Mouse (Mus musculus) T-helper 17 cell (primary cell): Measurements from ENCODE around the gene Actrt2.

ENCODE experiments used
- in situ Hi-C, 2 experiments: fragments of 300-600 bp; cut with MboI, MseI; formaldehyde crosslinking; loops; 1 replicate in 1 of 2; 2 replicates in 1 of 2; pipeline ENCODE4 v1.15.1; 2025; ENCODE audit warnings: high pct_unique_total_duplicates in 2 of 2

Gene Actrt2

GRCm38 (mm10) chr4:154683068-154683752 is 15.5 kb upstream of the Actrt2 start:
- in situ Hi-C loops, result no loop called here

GRCm38 (mm10) chr4:154682311-154682710 is 14.6 kb upstream of the Actrt2 start:
- in situ Hi-C loops, result no loop called here

- in situ Hi-C loops, result loop anchor here in 1 of 2 experiments (10.0 kb wide), 1 partner anchor 919 kb away; no protein-coding TSS in a partner anchor
These were observed 7.9 kb upstream of the Actrt2 start for GRCm38 (mm10) chr4:154675441-154676000.

GRCm38 (mm10) chr4:154674966-154675365 is 7.3 kb upstream of the Actrt2 start:
- in situ Hi-C loops, result loop anchor here in 1 of 2 experiments (10.0 kb wide), 1 partner anchor 920 kb away; no protein-coding TSS in a partner anchor

GRCm38 (mm10) chr4:154674541-154674940 is 6.9 kb upstream of the Actrt2 start:
- in situ Hi-C loops, result loop anchor here in 1 of 2 experiments (10.0 kb wide), 1 partner anchor 920 kb away; no protein-coding TSS in a partner anchor

- in situ Hi-C loops, result loop anchor here in 1 of 2 experiments (10.0 kb wide), 1 partner anchor 921 kb away; no protein-coding TSS in a partner anchor
These were observed 6.3 kb upstream of the Actrt2 start for GRCm38 (mm10) chr4:154673986-154674385.

GRCm38 (mm10) chr4:154672027-154672426 is 4.4 kb upstream of the Actrt2 start:
- in situ Hi-C loops, result loop anchor here in 1 of 2 experiments (10.0 kb wide), 1 partner anchor 923 kb away; no protein-coding TSS in a partner anchor

GRCm38 (mm10) chr4:154671232-154671912 is 3.7 kb upstream of the Actrt2 start:
- in situ Hi-C loops, result loop anchor here in 1 of 2 experiments (10.0 kb wide), 1 partner anchor 923 kb away; no protein-coding TSS in a partner anchor

- in situ Hi-C loops, result no loop called here
These were observed 4.9 kb downstream of the Actrt2 start for GRCm38 (mm10) chr4:154662681-154663215.

GRCm38 (mm10) chr4:154661256-154661655 is 6.4 kb downstream of the Actrt2 start:
- in situ Hi-C loops, result no loop called here

- in situ Hi-C loops, result no loop called here
These were observed 7.6 kb downstream of the Actrt2 start for GRCm38 (mm10) chr4:154660025-154660424.

- in situ Hi-C loops, result no loop called here
These were observed 12.3 kb downstream of the Actrt2 start for GRCm38 (mm10) chr4:154655134-154655910.

- in situ Hi-C loops, result no loop called here
These were observed 15.2 kb downstream of the Actrt2 start for GRCm38 (mm10) chr4:154652494-154652893.

GRCm38 (mm10) chr4:154649083-154649747 is 18.5 kb downstream of the Actrt2 start:
- in situ Hi-C loops, result no loop called here

- in situ Hi-C loops, result no loop called here
These were observed 25.2 kb downstream of the Actrt2 start for GRCm38 (mm10) chr4:154642496-154642895.

- in situ Hi-C loops, result no loop called here
These were observed 26.2 kb downstream of the Actrt2 start for GRCm38 (mm10) chr4:154641296-154642110.

- in situ Hi-C loops, result no loop called here
These were observed 27.0 kb downstream of the Actrt2 start for GRCm38 (mm10) chr4:154640443-154641295.

GRCm38 (mm10) chr4:154639591-154640442 is 27.9 kb downstream of the Actrt2 start:
- in situ Hi-C loops, result no loop called here
